8 mouse cellular contexts compared by ENCODE assay signal in the genomic region with DNA sequence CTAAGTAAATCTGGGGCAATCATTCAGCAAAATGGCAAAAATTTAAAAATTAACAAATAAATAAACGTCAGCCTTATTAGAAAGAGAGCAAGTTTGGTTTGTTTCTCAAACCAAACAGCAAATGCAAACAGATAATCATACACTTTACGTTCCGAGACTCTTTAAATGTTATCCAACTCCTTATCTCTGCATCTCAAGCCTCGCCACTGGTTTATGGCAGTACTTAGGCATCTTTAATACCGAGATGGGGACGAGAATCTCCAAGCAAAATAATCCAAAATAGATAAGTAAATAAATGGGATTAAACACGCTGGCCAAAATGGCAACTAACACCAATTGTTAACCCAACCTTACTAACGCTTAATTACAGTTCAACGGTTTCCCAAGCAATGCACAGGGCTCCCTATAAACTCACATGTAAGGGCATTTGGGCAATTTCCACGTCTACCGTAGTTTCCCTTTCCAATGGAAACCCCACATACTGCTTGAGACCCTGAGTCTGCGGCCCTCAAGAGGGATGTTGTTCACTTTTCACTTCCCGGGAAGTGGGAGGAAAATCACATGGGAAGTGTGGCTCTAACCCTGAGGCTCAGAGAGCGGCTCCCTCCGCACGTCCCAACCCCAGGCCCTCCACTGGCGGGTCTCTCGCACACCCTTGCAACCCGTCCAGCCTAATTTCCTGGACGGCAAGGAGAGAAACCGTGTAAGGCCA. TPM values are rescaled to one million over a fixed set of nuclear protein-coding genes. Genes with fewer than 3 reads are reported as not detected.
DNase-seq lines count a peak whose midpoint lies in the region; ATAC-seq lines count a peak whose summit lies in the region.

No protein-coding gene starts in this region.

- no peaks in the 10 kb centered on the region for H3K36me3 ChIP-seq in kidney, embryonic 16.5 days (ENCODE audit: insufficient read depth, low read length)
- peaks cover 10% of the 10 kb centered on the region for H3K36me3 ChIP-seq in erythroblast, embryonic 14.5 days (ENCODE audit: control insufficient read depth)
- H3K36me3 ChIP-seq in stomach, embryonic 15.5 days = no peaks in the 10 kb centered on the region

- peak overlapping the region; percentile 84 for H3K4me2 ChIP-seq in kidney, embryonic 16.5 days (replicated peaks; ENCODE audit: low read depth, low read length)
- peak overlapping the region; percentile 78 for H3K4me2 ChIP-seq in stomach, embryonic 15.5 days

- intact Hi-C loops in left cerebral cortex, postnatal 36 days (cut with DNase I) = no loop called here

- 5% methylated on average over 21 of the region's 21 CpGs for WGBS in kidney, embryonic 16.5 days
- WGBS in stomach, embryonic 15.5 days = 3% methylated on average over 21 of the region's 21 CpGs

- no peak for DNase-seq in kidney, postnatal 10 days
- DNase-seq in R1 (ENCODE audit: low read depth, low spot score) (peak; percentile 75), liver (peak; percentile 21)
- DNase-seq in left cerebral cortex, postnatal 36 days (ENCODE audit: low spot score in 2 of 2) = no peak
- no peak for DNase-seq in gastrocnemius, postnatal 4 days (ENCODE audit: low spot score in 2 of 2)

- H3K9me3 ChIP-seq in kidney, embryonic 16.5 days (ENCODE audit: low read length) = no peaks in the 10 kb centered on the region
- no peaks in the 10 kb centered on the region for H3K9me3 ChIP-seq in erythroblast, embryonic 14.5 days (ENCODE audit: control insufficient read depth, low read length)
- H3K9me3 ChIP-seq in stomach, embryonic 15.5 days = no peaks in the 10 kb centered on the region

- H3K27me3 ChIP-seq in kidney, embryonic 16.5 days (ENCODE audit: insufficient read depth, low read length) = no peaks in the 10 kb centered on the region
- H3K27me3 ChIP-seq in erythroblast, embryonic 14.5 days (ENCODE audit: control insufficient read depth) = no peaks in the 10 kb centered on the region
- H3K27me3 ChIP-seq in stomach, embryonic 15.5 days (replicated peaks) = no peaks in the 10 kb centered on the region

- H3K4me3 ChIP-seq in kidney, embryonic 16.5 days (ENCODE audit: low read length) = peak overlapping the region; percentile 99
- peak overlapping the region; percentile 87 for H3K4me3 ChIP-seq in erythroblast, embryonic 14.5 days (replicated peaks)
- H3K4me3 ChIP-seq in stomach, embryonic 15.5 days (replicated peaks) = peak overlapping the region; percentile 97

- peaks cover 22% of the 10 kb centered on the region for H3K4me1 ChIP-seq in kidney, embryonic 16.5 days (ENCODE audit: insufficient read depth, low read length)
- H3K4me1 ChIP-seq in erythroblast, embryonic 14.5 days (ENCODE audit: control insufficient read depth) = peaks cover 39% of the 10 kb centered on the region
- H3K4me1 ChIP-seq in stomach, embryonic 15.5 days = peaks cover 11% of the 10 kb centered on the region

- peak; percentile 33 for ATAC-seq in kidney, embryonic 16.5 days (ENCODE audit: low FRiP score, low TSS enrichment)
- ATAC-seq in stomach, embryonic 15.5 days (ENCODE audit: insufficient read depth, low FRiP score, low read depth) = 0 out of 2 replicates have a peak, but pooled peaks have one; percentile 1

- H3K9ac ChIP-seq in kidney, embryonic 16.5 days (replicated peaks; ENCODE audit: low read length) = peak overlapping the region; percentile 98
- peak overlapping the region; percentile 82 for H3K9ac ChIP-seq in stomach, embryonic 15.5 days

- peak overlapping the region; percentile 95; the same call in 1 of the 2 replicates for H3K27ac ChIP-seq in kidney, embryonic 16.5 days (ENCODE audit: low read length)
- H3K27ac ChIP-seq in stomach, embryonic 15.5 days = peak overlapping the region; percentile 86; the same call in 1 of the 2 replicates

RNA-seq across cellular contexts. Expression of a gene that starts 0.9 kb away (rescaled TPM):
- 100 and 134 TPM in 2 replicates for polyA plus RNA-seq in kidney, embryonic 16.5 days (2015; fragmentation: Nextera tagmentation; extraction: Ambion mirVana)
- 0.51 and 0.69 TPM in 2 replicates for polyA plus RNA-seq in erythroblast, embryonic 14.5 days (2012)
- polyA plus RNA-seq in stomach, embryonic 15.5 days (2015; fragmentation: Nextera tagmentation; extraction: Ambion mirVana) = 123 and 140 TPM in 2 replicates
- 10 to 100 TPM; 57.8 to 71.5 TPM for total RNA-seq in left cerebral cortex, postnatal 36 days (2021)
- 10 to 100 TPM; 42.3 to 49.2 TPM for total RNA-seq in gastrocnemius, postnatal 4 days (2021)

RNA-seq across cellular contexts. Expression of a gene that starts 48.6 kb away (rescaled TPM):
- 0.81 and 1.00 TPM in 2 replicates for polyA plus RNA-seq in kidney, embryonic 16.5 days (2015; fragmentation: Nextera tagmentation; extraction: Ambion mirVana)
- 0.32 and 0.41 TPM in 2 replicates for polyA plus RNA-seq in erythroblast, embryonic 14.5 days (2012)
- 0.61 and 1.3 TPM in 2 replicates for polyA plus RNA-seq in stomach, embryonic 15.5 days (2015; fragmentation: Nextera tagmentation; extraction: Ambion mirVana)
- total RNA-seq in left cerebral cortex, postnatal 36 days (2021) = 10 to 100 TPM; 35.4 to 37.0 TPM
- total RNA-seq in gastrocnemius, postnatal 4 days (2021) = 1 to 10 TPM; 2.8 to 3.5 TPM

Comparison
In these comparisons a context has a peak if more than half of its experiments do, and no peak if none do; other contexts are left out.
1. DNase-seq: peak in R1 (single experiment) and liver (single experiment); none in kidney, postnatal 10 days (single experiment), left cerebral cortex, postnatal 36 days (0 of 2) and gastrocnemius, postnatal 4 days (0 of 2).
2. RNA of a gene that starts 0.9 kb away (polyA plus RNA-seq): 123 to 140 TPM in stomach, embryonic 15.5 days and 100 to 134 TPM in kidney, embryonic 16.5 days; 0.51 to 0.69 TPM in erythroblast, embryonic 14.5 days; every median in the first group is over 10 times any median in the second.
3. Peak in every context shown above with its lines, with median percentiles within 50 percentile points of each other: H3K4me3 ChIP-seq.